Mouse (Mus musculus) urinary bladder, postnatal 4 days (tissue): ENCODE data around the gene Syne3.

ENCODE experiments used
- DNase-seq, 2 experiments: peaks; one replicate each; pipeline ENCODE4 v3.0.0; 2021 to 2022; ENCODE audit warnings: low spot score in 2 of 2

Gene Syne3

GRCm38 (mm10) chr12:105025947-105026586, 16.5 kb upstream of the Syne3 start:
- DNase-seq: no peak

GRCm38 (mm10) chr12:105025271-105025946, 15.8 kb upstream of the Syne3 start:
- DNase-seq: peak in 1 of 2 experiments; percentile 76

- no peak for DNase-seq
These were observed 13.2 kb upstream of the Syne3 start for GRCm38 (mm10) chr12:105022776-105023175.

- DNase-seq: no peak
These were observed 12.5 kb upstream of the Syne3 start for GRCm38 (mm10) chr12:105022141-105022540.

GRCm38 (mm10) chr12:105021441-105022069, 11.9 kb upstream of the Syne3 start:
- no peak for DNase-seq

GRCm38 (mm10) chr12:105019359-105020219, 10.0 kb upstream of the Syne3 start:
- DNase-seq: peak in 1 of 2 experiments; percentile 35

- DNase-seq: no peak
These were observed 7.0 kb upstream of the Syne3 start for GRCm38 (mm10) chr12:105016639-105017038.

GRCm38 (mm10) chr12:105016199-105016598, 6.6 kb upstream of the Syne3 start:
- DNase-seq: no peak

- DNase-seq: peak; percentile 67 to 81
These were observed 3.5 kb upstream of the Syne3 start for GRCm38 (mm10) chr12:105013065-105013464.

- no peak for DNase-seq
These were observed 2.7 kb upstream of the Syne3 start for GRCm38 (mm10) chr12:105012314-105012713.

- no peak for DNase-seq
These were observed 2.0 kb upstream of the Syne3 start for GRCm38 (mm10) chr12:105011589-105011988.

- DNase-seq: no peak
These were observed 693 bp upstream of the Syne3 start for GRCm38 (mm10) chr12:105010213-105010790.

GRCm38 (mm10) chr12:105008752-105009178, 844 bp downstream of the Syne3 start:
- peak in 1 of 2 experiments; percentile 46 for DNase-seq

GRCm38 (mm10) chr12:105008150-105008549, 1.5 kb downstream of the Syne3 start:
- no peak for DNase-seq

- DNase-seq: no peak
These were observed 4.0 kb downstream of the Syne3 start for GRCm38 (mm10) chr12:105005715-105005972.

GRCm38 (mm10) chr12:105004956-105005714, 4.5 kb downstream of the Syne3 start:
- DNase-seq: no peak

- DNase-seq: no peak
These were observed 5.9 kb downstream of the Syne3 start for GRCm38 (mm10) chr12:105003715-105004114.

- DNase-seq: no peak
These were observed 6.5 kb downstream of the Syne3 start for GRCm38 (mm10) chr12:105003158-105003557.

- DNase-seq: no peak
These were observed 7.1 kb downstream of the Syne3 start for GRCm38 (mm10) chr12:105002340-105003132.

GRCm38 (mm10) chr12:105001317-105001716, 8.3 kb downstream of the Syne3 start:
- DNase-seq: no peak
